Mouse (Mus musculus): Measurements from ENCODE around the gene Hspb3. TPM values are rescaled to one million over a fixed set of nuclear protein-coding genes. Genes with fewer than 3 reads are reported as not detected.

The Hspb3 gene
- polyA plus RNA-seq, 2 experiments: not detected

DNA sequence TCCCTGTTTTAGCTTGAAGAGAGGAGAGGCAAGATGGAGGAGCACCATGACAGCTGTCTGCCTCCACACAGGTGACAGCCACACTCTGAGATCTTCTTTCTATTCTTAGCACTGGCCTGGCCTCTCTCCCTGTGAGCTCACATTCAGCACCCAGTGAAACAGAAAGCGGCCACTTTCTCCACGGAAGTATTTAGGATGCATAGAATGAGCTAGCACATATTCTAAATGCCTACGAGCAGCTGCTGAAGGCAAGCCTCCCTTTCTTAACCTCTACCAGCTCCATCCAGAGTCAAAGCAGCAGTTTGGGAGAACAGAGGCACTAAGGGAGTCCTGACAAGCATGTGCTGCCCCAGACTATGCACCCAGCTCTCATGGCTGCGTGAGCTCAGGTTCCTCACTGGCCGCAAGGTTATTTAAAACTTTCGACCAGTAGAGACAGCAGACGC is 1.6 kb downstream of the Hspb3 start:
- no peak overlapping the region for H3K4me3 ChIP-seq (ENCODE audit: insufficient read depth in 1 of 2, low read depth in 2 of 2, low read length in 2 of 2)
- TF ChIP-seq EP300 (IDR thresholded peaks at IDR 0.05; ENCODE audit: low read depth): no peak
- no peak for TF ChIP-seq CTCF (IDR thresholded peaks at IDR 0.05; ENCODE audit: low read depth)
- no peak overlapping the region for H3K9ac ChIP-seq (replicated peaks)
- DNase-seq (ENCODE audit: low read depth in 3 of 3, low spot score in 3 of 3) (no peak), ATAC-seq (ENCODE audit: insufficient read depth) (no peak)
- H3K4me1 ChIP-seq (replicated peaks; ENCODE audit: control insufficient read depth in 2 of 2, insufficient read depth in 2 of 2, low read length in 1 of 2): no peaks in the 10 kb centered on the region
- H3K4me2 ChIP-seq (ENCODE audit: low read depth): no peak overlapping the region
- no peaks in the 10 kb centered on the region; the same call in 1 of the 2 replicates for H3K27me3 ChIP-seq (ENCODE audit: control insufficient read depth, insufficient read depth, low read length)
- 58% methylated on average over 7 of the region's 7 CpGs for WGBS (ENCODE audit: insufficient replicate concordance)
- H3K27ac ChIP-seq: no peak overlapping the region
- no peaks in the 10 kb centered on the region for H3K9me3 ChIP-seq (ENCODE audit: control insufficient read depth, low read length)
- H3K36me3 ChIP-seq (replicated peaks; ENCODE audit: control insufficient read depth, insufficient read depth, low read depth): no peaks in the 10 kb centered on the region

DNA sequence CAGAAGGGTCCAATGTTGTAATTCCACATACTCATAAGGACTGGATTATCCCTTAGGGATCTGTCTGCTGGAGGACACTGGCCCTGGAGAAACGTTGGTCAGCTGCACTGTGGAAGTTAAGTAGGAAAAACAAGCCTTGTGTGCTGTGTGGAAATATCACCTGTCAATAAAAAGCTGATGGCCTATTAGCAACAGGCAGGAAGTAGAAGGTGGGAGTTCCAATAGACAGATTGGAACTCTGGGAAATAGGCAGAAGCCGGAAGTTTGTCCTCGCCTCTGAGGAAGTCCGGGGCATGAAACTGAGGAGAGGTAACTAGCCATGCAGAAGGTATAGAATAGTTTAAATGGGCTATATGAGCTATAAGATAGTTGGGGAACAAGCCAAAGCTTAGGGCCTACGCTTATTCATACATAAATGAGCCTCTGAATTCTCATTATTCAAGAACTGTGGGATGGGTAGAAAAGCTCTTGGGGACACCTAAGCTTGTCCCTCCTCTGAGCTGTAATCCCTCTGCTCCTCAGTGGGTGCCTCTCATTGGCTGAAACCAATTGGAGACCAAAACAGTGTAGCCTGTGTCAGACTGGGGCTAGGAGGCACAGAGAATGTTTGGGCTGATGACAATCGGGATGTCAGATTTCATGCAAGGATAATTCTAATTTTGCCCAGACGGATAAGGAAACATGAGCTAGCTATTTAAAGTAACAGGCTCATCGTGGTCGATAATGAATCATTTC is 2.7 kb downstream of the Hspb3 start:
- Histone ChIP-seq H3K9ac (replicated peaks) (no peak overlapping the region), H3K4me2 (ENCODE audit: low read depth) (no peak overlapping the region), H3K27me3 (ENCODE audit: control insufficient read depth, insufficient read depth, low read length) (no peaks in the 10 kb centered on the region; the same call in 1 of the 2 replicates), H3K4me3 (ENCODE audit: insufficient read depth in 1 of 2, low read depth in 2 of 2, low read length in 2 of 2) (no peak overlapping the region), H3K27ac (no peak overlapping the region), H3K9me3 (ENCODE audit: control insufficient read depth, low read length) (no peaks in the 10 kb centered on the region), H3K4me1 (replicated peaks; ENCODE audit: control insufficient read depth in 2 of 2, insufficient read depth in 2 of 2, low read length in 1 of 2) (no peaks in the 10 kb centered on the region), H3K36me3 (replicated peaks; ENCODE audit: control insufficient read depth, insufficient read depth, low read depth) (no peaks in the 10 kb centered on the region)
- WGBS (ENCODE audit: insufficient replicate concordance): 68% methylated on average over 9 of the region's 9 CpGs
- TF ChIP-seq CTCF (IDR thresholded peaks at IDR 0.05; ENCODE audit: low read depth) (no peak), EP300 (IDR thresholded peaks at IDR 0.05; ENCODE audit: low read depth) (no peak)
- ATAC-seq (ENCODE audit: insufficient read depth) (no peak), DNase-seq (ENCODE audit: low read depth in 3 of 3, low spot score in 3 of 3) (no peak)

DNA sequence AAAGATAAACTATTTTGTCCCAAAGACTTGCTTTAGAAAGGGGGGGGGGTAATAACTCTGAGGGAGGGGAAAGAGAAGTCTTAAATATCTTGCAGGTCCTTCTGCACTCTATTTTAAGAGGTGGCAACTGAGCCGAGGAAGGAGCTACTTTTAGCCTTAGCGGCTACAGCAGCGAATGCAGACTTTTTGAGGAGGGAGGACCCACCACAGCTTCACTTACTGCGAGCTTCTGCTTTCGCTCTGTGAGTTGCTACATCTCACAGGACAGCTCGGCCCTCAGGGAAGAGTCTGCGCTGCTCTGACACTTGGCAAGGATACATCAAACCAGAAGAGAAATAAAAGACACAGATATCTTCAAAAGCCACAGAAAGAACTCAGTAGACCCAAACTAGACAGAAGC is 6.3 kb downstream of the Hspb3 start:
- Histone ChIP-seq H3K4me2 (ENCODE audit: low read depth) (no peak overlapping the region), H3K4me3 (ENCODE audit: insufficient read depth in 1 of 2, low read depth in 2 of 2, low read length in 2 of 2) (no peak overlapping the region), H3K36me3 (replicated peaks; ENCODE audit: control insufficient read depth, insufficient read depth, low read depth) (no peaks in the 10 kb centered on the region), H3K9ac (replicated peaks) (no peak overlapping the region), H3K27me3 (ENCODE audit: control insufficient read depth, insufficient read depth, low read length) (no peaks in the 10 kb centered on the region; the same call in 1 of the 2 replicates), H3K9me3 (ENCODE audit: control insufficient read depth, low read length) (no peaks in the 10 kb centered on the region), H3K27ac (no peak overlapping the region), H3K4me1 (replicated peaks; ENCODE audit: control insufficient read depth in 2 of 2, insufficient read depth in 2 of 2, low read length in 1 of 2) (no peaks in the 10 kb centered on the region)
- WGBS (ENCODE audit: insufficient replicate concordance): 48% methylated on average over 7 of the region's 7 CpGs
- TF ChIP-seq EP300 (IDR thresholded peaks at IDR 0.05; ENCODE audit: low read depth) (no peak), CTCF (IDR thresholded peaks at IDR 0.05; ENCODE audit: low read depth) (no peak)
- DNase-seq (ENCODE audit: low read depth in 3 of 3, low spot score in 3 of 3) (no peak), ATAC-seq (ENCODE audit: insufficient read depth) (no peak)

DNA sequence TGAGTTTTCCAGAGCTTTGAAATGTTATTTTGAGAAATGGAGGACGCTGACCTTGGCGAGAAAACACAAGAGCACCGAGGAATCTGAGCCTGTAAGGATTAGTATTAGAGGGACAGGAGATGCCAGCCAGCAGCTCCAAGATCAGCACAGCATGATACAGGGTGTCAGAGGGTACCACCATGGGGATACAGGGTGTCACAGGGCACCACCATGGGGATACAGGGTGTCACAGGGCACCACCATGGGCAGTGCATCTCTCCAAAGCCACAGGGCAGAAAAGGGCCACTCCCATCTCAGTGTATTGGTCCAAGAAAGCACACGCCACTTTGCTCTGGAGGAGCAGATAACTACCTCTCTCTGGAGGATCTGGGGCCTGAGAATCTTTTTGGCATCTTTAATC is 6.8 kb downstream of the Hspb3 start:
- no peak for DNase-seq (ENCODE audit: low read depth in 3 of 3, low spot score in 3 of 3)
- H3K4me1 ChIP-seq (replicated peaks; ENCODE audit: control insufficient read depth in 2 of 2, insufficient read depth in 2 of 2, low read length in 1 of 2): no peaks in the 10 kb centered on the region
- H3K36me3 ChIP-seq (replicated peaks; ENCODE audit: control insufficient read depth, insufficient read depth, low read depth): no peaks in the 10 kb centered on the region
- no peaks in the 10 kb centered on the region for H3K27me3 ChIP-seq (ENCODE audit: control insufficient read depth, insufficient read depth, low read length)
- WGBS (ENCODE audit: insufficient replicate concordance): 54% methylated on average over 4 of the region's 4 CpGs
- H3K9ac ChIP-seq (replicated peaks): no peak overlapping the region
- TF ChIP-seq EP300 (IDR thresholded peaks at IDR 0.05; ENCODE audit: low read depth) (no peak), CTCF (IDR thresholded peaks at IDR 0.05; ENCODE audit: low read depth) (no peak)
- H3K27ac ChIP-seq: no peak overlapping the region
- H3K4me2 ChIP-seq (ENCODE audit: low read depth): no peak overlapping the region
- ATAC-seq (ENCODE audit: insufficient read depth): no peak
- no peaks in the 10 kb centered on the region for H3K9me3 ChIP-seq (ENCODE audit: control insufficient read depth, low read length)
- no peak overlapping the region for H3K4me3 ChIP-seq (ENCODE audit: insufficient read depth in 1 of 2, low read depth in 2 of 2, low read length in 2 of 2)

DNA sequence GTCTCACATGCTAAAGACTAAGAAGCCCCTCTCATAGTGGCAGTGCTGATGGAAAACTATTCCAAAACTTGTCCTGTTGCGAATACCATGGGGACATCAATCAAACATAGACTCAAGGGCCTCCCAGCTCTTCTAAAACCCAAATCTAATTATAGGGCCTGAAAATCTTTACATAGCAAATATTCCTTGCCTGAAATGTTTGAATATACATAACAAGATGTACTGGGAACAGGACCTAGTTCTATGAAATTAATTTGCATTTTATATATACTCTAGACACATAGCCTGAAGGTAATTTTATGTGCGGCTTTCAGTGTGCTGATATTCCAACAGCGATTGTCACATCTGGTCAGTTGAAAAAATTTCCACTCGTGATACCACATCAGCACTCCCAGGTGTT is 8.0 kb downstream of the Hspb3 start:
- Histone ChIP-seq H3K36me3 (replicated peaks; ENCODE audit: control insufficient read depth, insufficient read depth, low read depth) (no peaks in the 10 kb centered on the region), H3K4me2 (ENCODE audit: low read depth) (no peak overlapping the region), H3K27me3 (ENCODE audit: control insufficient read depth, insufficient read depth, low read length) (no peaks in the 10 kb centered on the region), H3K9ac (replicated peaks) (no peak overlapping the region), H3K4me3 (ENCODE audit: insufficient read depth in 1 of 2, low read depth in 2 of 2, low read length in 2 of 2) (no peak overlapping the region), H3K27ac (no peak overlapping the region), H3K9me3 (ENCODE audit: control insufficient read depth, low read length) (no peaks in the 10 kb centered on the region), H3K4me1 (replicated peaks; ENCODE audit: control insufficient read depth in 2 of 2, insufficient read depth in 2 of 2, low read length in 1 of 2) (no peaks in the 10 kb centered on the region)
- DNase-seq (ENCODE audit: low read depth in 3 of 3, low spot score in 3 of 3) (no peak), ATAC-seq (ENCODE audit: insufficient read depth) (no peak)
- 71% methylated on average over 4 of the region's 4 CpGs for WGBS (ENCODE audit: insufficient replicate concordance)
- TF ChIP-seq EP300 (IDR thresholded peaks at IDR 0.05; ENCODE audit: low read depth) (no peak), CTCF (IDR thresholded peaks at IDR 0.05; ENCODE audit: low read depth) (no peak)

Measured in liver, embryonic 14.5 days (tissue).